Mouse (Mus musculus) adrenal gland, adult 8-10 months (tissue): Measurements from ENCODE around the gene Gm10778. TPM values are rescaled to one million over a fixed set of nuclear protein-coding genes. Genes with fewer than 3 reads are reported as not detected.

Experiments used
- total RNA-seq, 4 experiments: library from RNA; stranded (reverse); gene quantifications; 2 replicates each; pipeline ENCODE4 v1.2.4; 2022

The Gm10778 gene
- total RNA-seq, 4 experiments from 2014 or later: 1.4 to 4.1 (median 3.7) TPM

Other genes with a start within 250 kb of the Gm10778 start
- 100 to 1,000 TPM; 113 to 191 (median 144) TPM for gene Nfic, start 193.4 kb upstream of the Gm10778 start, total RNA-seq
- 1 to 10 TPM in 3 of 4 experiments, under 1 TPM in 1; 0.17 to 2.5 (median 1.7) TPM for gene Celf5, start 166.3 kb upstream of the Gm10778 start, total RNA-seq
- gene Ncln, start 152.7 kb upstream of the Gm10778 start, total RNA-seq: 100 to 1,000 TPM; 115 to 136 (median 123) TPM
- gene S1pr4, start 148.9 kb upstream of the Gm10778 start, total RNA-seq: 1 to 10 TPM in 2 of 4 experiments, under 1 TPM in 2; 0.56 to 1.7 (median 0.92) TPM
- 1 to 10 TPM in 3 of 4 experiments, under 1 TPM in 1; 0.70 to 2.2 (median 1.6) TPM for gene Gna15, start 124.8 kb upstream of the Gm10778 start, total RNA-seq
- 100 to 1,000 TPM in 2 of 4 experiments, 10 to 100 TPM in 2; 90.2 to 105 (median 98.1) TPM for gene Gna11, start 103.9 kb upstream of the Gm10778 start, total RNA-seq
- gene Aes, start 89.6 kb upstream of the Gm10778 start, total RNA-seq: 1,000 to 10,000 TPM in 3 of 4 experiments, 100 to 1,000 TPM in 1; 989 to 1,424 (median 1,166) TPM
- gene Tle2, start 74.5 kb upstream of the Gm10778 start, total RNA-seq: 100 to 1,000 TPM in 2 of 4 experiments, 10 to 100 TPM in 2; 50.6 to 211 (median 117) TPM
- 100 to 1,000 TPM in 2 of 4 experiments, 10 to 100 TPM in 2; 32.2 to 138 (median 85.6) TPM for gene Tle6, start 48.0 kb upstream of the Gm10778 start, total RNA-seq
- gene BC025920, start 42.8 kb upstream of the Gm10778 start, total RNA-seq: 1 to 10 TPM; 1.2 to 1.7 (median 1.3) TPM
- 10 to 100 TPM; 14.7 to 34.5 (median 26.5) TPM for gene Sirt6, start 21.3 kb upstream of the Gm10778 start, total RNA-seq
- gene Ankrd24, start 20.5 kb upstream of the Gm10778 start, total RNA-seq: 10 to 100 TPM; 24.6 to 58.2 (median 46.7) TPM
- 1 to 10 TPM; 4.4 to 9.3 (median 5.5) TPM for gene Zfp433, start 55.8 kb downstream of the Gm10778 start, total RNA-seq
- 1 to 10 TPM; 3.5 to 9.4 (median 6.3) TPM for gene Gm3055, start 122.1 kb downstream of the Gm10778 start, total RNA-seq
- gene Gm4767, start 163.1 kb downstream of the Gm10778 start, total RNA-seq: 1 to 10 TPM; 1.9 to 3.0 (median 2.5) TPM
- gene Gm32687, start 214.9 kb downstream of the Gm10778 start, total RNA-seq: 1 to 10 TPM; 2.5 to 5.6 (median 4.3) TPM